Mouse (Mus musculus) cerebral cortex, adult 2 months (tissue): ENCODE data around the gene Ints1.

ENCODE experiments used
- WGBS: fragments of 180-500 bp; shearing (Covaris S2); methylation state at CpG from one replicate; pipeline ENCODE4 v1.1.7; 2018; 5-methylcytosine and 5-hydroxymethylcytosine counted together

The Ints1 gene

GRCm38 (mm10) chr5:139775216-139775926 is at the start of gene Ints1:
Gene Ints1, minus strand, starts transcription at chr5:139775674.
- WGBS: under 1% methylated on average over 55 of the region's 55 CpGs

GRCm38 (mm10) chr5:139824531-139824930 is 49.1 kb upstream of the Ints1 start:
- WGBS: 88% methylated on average over 10 of the region's 10 CpGs

GRCm38 (mm10) chr5:139821466-139822459 is 46.3 kb upstream of the Ints1 start:
- 90% methylated on average over 12 of the region's 12 CpGs for WGBS

- WGBS: 88% methylated on average over 9 of the region's 9 CpGs
Measured at GRCm38 (mm10) chr5:139819538-139820181, 44.2 kb upstream of the Ints1 start, which contains the start of gene Tmem184a. Gene Tmem184a, minus strand, starts transcription at chr5:139819917.

GRCm38 (mm10) chr5:139818801-139819200 is 43.3 kb upstream of the Ints1 start:
- WGBS: 60% methylated on average over 4 of the region's 4 CpGs

GRCm38 (mm10) chr5:139818056-139818455 is 42.6 kb upstream of the Ints1 start:
- WGBS: 93% methylated on average over 3 of the region's 3 CpGs

- WGBS: 8% methylated on average over 1 of the region's 1 CpGs
Measured at GRCm38 (mm10) chr5:139817292-139817691, 41.8 kb upstream of the Ints1 start.

- 63% methylated on average over 6 of the region's 6 CpGs for WGBS
Measured at GRCm38 (mm10) chr5:139815964-139816363, 40.5 kb upstream of the Ints1 start.

- WGBS: 31% methylated on average over 13 of the region's 13 CpGs
Measured at GRCm38 (mm10) chr5:139813963-139814381, 38.5 kb upstream of the Ints1 start.

- 57% methylated on average over 10 of the region's 10 CpGs for WGBS
Measured at GRCm38 (mm10) chr5:139813126-139813490, 37.6 kb upstream of the Ints1 start.

- 80% methylated on average over 20 of the region's 20 CpGs for WGBS
Measured at GRCm38 (mm10) chr5:139812398-139813125, 37.1 kb upstream of the Ints1 start.

GRCm38 (mm10) chr5:139811677-139812397 is 36.4 kb upstream of the Ints1 start:
- WGBS: 80% methylated on average over 15 of the region's 15 CpGs

GRCm38 (mm10) chr5:139809397-139809796 is 33.9 kb upstream of the Ints1 start:
- WGBS: 59% methylated on average over 4 of the region's 4 CpGs

GRCm38 (mm10) chr5:139805924-139806323 is 30.4 kb upstream of the Ints1 start:
- 91% methylated on average over 8 of the region's 8 CpGs for WGBS

- 92% methylated on average over 11 of the region's 11 CpGs for WGBS
Measured at GRCm38 (mm10) chr5:139804573-139805111, 29.2 kb upstream of the Ints1 start.

GRCm38 (mm10) chr5:139804107-139804551 is 28.7 kb upstream of the Ints1 start:
- 36% methylated on average over 6 of the region's 6 CpGs for WGBS

GRCm38 (mm10) chr5:139803601-139804102 is 28.2 kb upstream of the Ints1 start:
- WGBS: 24% methylated on average over 12 of the region's 12 CpGs

- WGBS: 75% methylated on average over 8 of the region's 8 CpGs
Measured at GRCm38 (mm10) chr5:139803165-139803564, 27.7 kb upstream of the Ints1 start.

- whole genome bisulfite sequencing: 91% methylated on average over 10 of the region's 10 CpGs
Measured at GRCm38 (mm10) chr5:139801880-139802279, 26.4 kb upstream of the Ints1 start.

GRCm38 (mm10) chr5:139801231-139801630 is 25.8 kb upstream of the Ints1 start:
- 93% methylated on average over 8 of the region's 8 CpGs for WGBS
